Comparison of ENCODE assay signal across 13 mouse cellular contexts in genomic region chr4:89123446-89124243, GRCm38 (mm10). TPM values are rescaled to one million over a fixed set of nuclear protein-coding genes. Genes with fewer than 3 reads are reported as not detected.
DNase-seq lines count a peak whose midpoint lies in the region; ATAC-seq and TF ChIP-seq lines count a peak whose summit lies in the region.
"Had no signal": no experiment of that assay in that cellular context is flagged by ENCODE, and none has a peak within 500 bp of the region (broad histone marks: within the 10 kb centered on the region; RNA-seq: fewer than 3 reads in every experiment).

No protein-coding gene starts in this region.

- H3K4me1 ChIP-seq in heart, embryonic 13.5 days = peaks cover 20% of the 10 kb centered on the region
- H3K4me1 ChIP-seq in liver, embryonic 15.5 days (replicated peaks) = 0 out of 2 replicates have a peak, but pooled peaks cover 9% of the 10 kb centered on the region
- no peaks in the 10 kb centered on the region for H3K4me1 ChIP-seq in hindbrain, embryonic 16.5 days (ENCODE audit: control insufficient read depth, insufficient read depth, low read depth, low read length)
- peaks cover 3% of the 10 kb centered on the region; the same call in 1 of the 2 replicates for H3K4me1 ChIP-seq in hindbrain, embryonic 10.5 days (replicated peaks)
- H3K4me1 ChIP-seq: intestine, embryonic 15.5 days had no signal

- CTCF ChIA-PET in Patski (lab: Charles Lee) = interaction anchor here (0.7 to 1.2 kb wide), 2 partner anchors 50 to 66 kb away, joined by 3 to 5 read pairs; no protein-coding TSS in a partner anchor

- no peak overlapping the region for H3K27ac ChIP-seq in heart, embryonic 13.5 days (replicated peaks)
- H3K27ac ChIP-seq in liver, embryonic 15.5 days (replicated peaks) = no peak overlapping the region
- no peak overlapping the region for H3K27ac ChIP-seq in hindbrain, embryonic 16.5 days (ENCODE audit: low read depth, low read length)
- H3K27ac ChIP-seq in hindbrain, embryonic 10.5 days = no peak overlapping the region
- H3K27ac ChIP-seq: embryonic facial prominence, embryonic 12.5 days; intestine, embryonic 15.5 days had no signal

- POLR2A ChIA-PET in Patski (lab: Charles Lee) = interaction anchor here (0.5 to 0.9 kb wide), 6 partner anchors 10 to 235 kb away, joined by 3 to 4 read pairs (median 3); no protein-coding TSS in a partner anchor

- no peak for DNase-seq in heart, postnatal 4 days
- peak; percentile 59 for DNase-seq in 416B (ENCODE audit: low read depth)
- DNase-seq in Patski (ENCODE audit: low read depth, low spot score) = no peak
- DNase-seq in hindbrain, embryonic 10.5 days (ENCODE audit: low spot score) = no peak
- DNase-seq: adrenal gland, postnatal 25 days; cerebellum, postnatal 25 days; layer of hippocampus, adult 9-11 months; lung, adult 18-20 months had no signal

- TF ChIP-seq CTCF in Patski (IDR thresholded peaks at IDR 0.05) = no peak

- H3K27me3 ChIP-seq in heart, embryonic 13.5 days (replicated peaks) = no peaks in the 10 kb centered on the region
- H3K27me3 ChIP-seq in Patski = no peaks in the 10 kb centered on the region
- H3K27me3 ChIP-seq in liver, embryonic 15.5 days = no peaks in the 10 kb centered on the region
- H3K27me3 ChIP-seq in hindbrain, embryonic 16.5 days (replicated peaks; ENCODE audit: control insufficient read depth, insufficient read depth, low read length) = no peaks in the 10 kb centered on the region
- no peaks in the 10 kb centered on the region for H3K27me3 ChIP-seq in hindbrain, embryonic 10.5 days (ENCODE audit: insufficient read depth, poor library complexity, severe bottlenecking)
- H3K27me3 ChIP-seq: embryonic facial prominence, embryonic 12.5 days; intestine, embryonic 15.5 days had no signal

- 28% methylated on average over 16 of the region's 16 CpGs for WGBS in heart, embryonic 13.5 days
- 12% methylated on average over 16 of the region's 16 CpGs for WGBS in liver, embryonic 15.5 days (ENCODE audit: insufficient replicate concordance)
- WGBS in hindbrain, embryonic 16.5 days = 85% methylated on average over 16 of the region's 16 CpGs
- 79% methylated on average over 16 of the region's 16 CpGs for WGBS in hindbrain, embryonic 10.5 days

- H3K9ac ChIP-seq in heart, embryonic 13.5 days = no peak overlapping the region
- H3K9ac ChIP-seq in liver, embryonic 15.5 days = no peak overlapping the region
- no peak overlapping the region for H3K9ac ChIP-seq in hindbrain, embryonic 16.5 days (ENCODE audit: low read depth, low read length)
- H3K9ac ChIP-seq: embryonic facial prominence, embryonic 12.5 days; intestine, embryonic 15.5 days had no signal

- in situ Hi-C loops in Patski (cut with MboI; ENCODE audit: low pct_unique_long_range_greater_than_20kb) = no loop called here

- H3K4me3 ChIP-seq in heart, embryonic 13.5 days = peak overlapping the region; percentile 25
- no peak overlapping the region for H3K4me3 ChIP-seq in liver, embryonic 15.5 days (replicated peaks)
- H3K4me3 ChIP-seq in hindbrain, embryonic 16.5 days (ENCODE audit: low read length) = no peak overlapping the region
- no peak overlapping the region for H3K4me3 ChIP-seq in hindbrain, embryonic 10.5 days
- H3K4me3 ChIP-seq: embryonic facial prominence, embryonic 12.5 days; intestine, embryonic 15.5 days had no signal

- no peaks in the 10 kb centered on the region for H3K36me3 ChIP-seq in heart, embryonic 13.5 days
- no peaks in the 10 kb centered on the region for H3K36me3 ChIP-seq in liver, embryonic 15.5 days (replicated peaks)
- H3K36me3 ChIP-seq in hindbrain, embryonic 16.5 days (ENCODE audit: control insufficient read depth, insufficient read depth, low read length) = no peaks in the 10 kb centered on the region
- no peaks in the 10 kb centered on the region for H3K36me3 ChIP-seq in hindbrain, embryonic 10.5 days
- H3K36me3 ChIP-seq: embryonic facial prominence, embryonic 12.5 days; intestine, embryonic 15.5 days had no signal

- no peaks in the 10 kb centered on the region for H3K9me3 ChIP-seq in heart, embryonic 13.5 days
- H3K9me3 ChIP-seq in liver, embryonic 15.5 days (replicated peaks) = no peaks in the 10 kb centered on the region
- H3K9me3 ChIP-seq in hindbrain, embryonic 16.5 days (ENCODE audit: control insufficient read depth, low read length) = no peaks in the 10 kb centered on the region
- no peaks in the 10 kb centered on the region for H3K9me3 ChIP-seq in hindbrain, embryonic 10.5 days
- H3K9me3 ChIP-seq: embryonic facial prominence, embryonic 12.5 days; intestine, embryonic 15.5 days had no signal

- no peak for ATAC-seq in heart, embryonic 13.5 days (ENCODE audit: extremely low read depth, insufficient number of reproducible peaks, low FRiP score, low TSS enrichment)
- peak; percentile 49 for ATAC-seq in Patski
- ATAC-seq in liver, embryonic 15.5 days (ENCODE audit: insufficient read depth) = no peak
- ATAC-seq in hindbrain, embryonic 16.5 days = no peak
- ATAC-seq: intestine, embryonic 15.5 days had no signal

- H3K4me2 ChIP-seq in heart, embryonic 13.5 days = peak overlapping the region; percentile 59
- H3K4me2 ChIP-seq in liver, embryonic 15.5 days = peak overlapping the region; percentile 45
- H3K4me2 ChIP-seq in hindbrain, embryonic 16.5 days (ENCODE audit: low read length) = no peak overlapping the region
- H3K4me2 ChIP-seq: embryonic facial prominence, embryonic 12.5 days; intestine, embryonic 15.5 days had no signal

RNA-seq across cellular contexts. Expression of gene Mtap, which starts 13.3 kb away (rescaled TPM):
- polyA plus RNA-seq in heart, embryonic 13.5 days (2015; fragmentation: Nextera tagmentation; extraction: Ambion mirVana) = 59.7 and 60.9 TPM in 2 replicates
- 10 to 100 TPM; 32.4 to 35.4 TPM for total RNA-seq in heart, postnatal 4 days (2021)
- 59.4 TPM for polyA plus RNA-seq in Patski (2021)
- 18.0 and 18.4 TPM in 2 replicates for polyA plus RNA-seq in liver, embryonic 15.5 days (2015; fragmentation: Nextera tagmentation; extraction: Ambion mirVana)
- 28.3 and 29.1 TPM in 2 replicates for polyA plus RNA-seq in hindbrain, embryonic 16.5 days (2015; fragmentation: Nextera tagmentation; extraction: Ambion mirVana)
- polyA plus RNA-seq in hindbrain, embryonic 10.5 days (2016; fragmentation: Nextera tagmentation; extraction: Ambion mirVana) = 80.2 and 107 TPM in 2 replicates
